Mouse (Mus musculus) left cerebral cortex, adult 8-10 months (tissue): ENCODE results near the gene Timm29. TPM values are rescaled to one million over a fixed set of nuclear protein-coding genes. Genes with fewer than 3 reads are reported as not detected.

Source experiments
- DNase-seq, 2 experiments: peaks; one replicate each; pipeline ENCODE4 v3.0.0; 2022; ENCODE audit warnings: low spot score in 2 of 2
- microRNA-seq, 2 experiments: library from miRNA; unstranded; fragments of <30 nt; microRNA quantifications; one replicate each; pipeline ENCODE4 v1.2.0; 2022
- total RNA-seq, 4 experiments: library from RNA; stranded (reverse); gene quantifications; 2 replicates each; pipeline ENCODE4 v1.2.4; 2022

Gene Timm29
- total RNA-seq, 4 experiments from 2014 or later, result 52.8 to 64.0 (median 54.5) TPM

DNA sequence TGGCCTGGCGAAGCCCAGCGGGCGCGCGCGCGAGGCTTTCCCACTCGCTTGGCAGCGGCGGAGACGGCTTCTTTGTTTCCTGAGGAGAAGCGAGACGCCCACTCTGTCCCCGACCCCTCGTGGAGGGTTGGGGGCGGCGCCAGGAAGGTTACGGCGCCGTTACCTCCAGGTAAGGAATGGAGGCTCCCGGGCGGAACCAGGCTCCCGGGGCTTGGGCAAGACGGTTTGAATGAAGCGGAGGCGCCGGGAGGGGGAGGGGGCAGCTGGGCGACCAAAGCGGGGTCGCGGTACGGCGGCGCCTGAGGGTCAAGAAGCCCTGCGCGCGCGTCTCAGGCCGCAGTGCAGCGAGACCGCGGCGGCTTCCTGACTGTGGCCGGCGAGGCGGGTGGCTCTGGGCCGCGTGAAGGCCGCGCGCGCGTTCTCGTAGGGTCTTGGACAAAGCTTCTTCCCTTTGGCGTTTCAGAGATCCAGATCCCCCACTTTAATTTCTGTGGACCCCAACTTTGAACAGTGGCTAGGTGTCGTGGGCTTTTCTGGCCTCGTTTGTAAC, 23.8 kb downstream of the Timm29 start:
- DNase-seq, result peak; percentile 82 to 84

GRCm38 (mm10) chr9:21617066-21617465, 24.5 kb downstream of the Timm29 start:
- DNase-seq, result no peak

DNA sequence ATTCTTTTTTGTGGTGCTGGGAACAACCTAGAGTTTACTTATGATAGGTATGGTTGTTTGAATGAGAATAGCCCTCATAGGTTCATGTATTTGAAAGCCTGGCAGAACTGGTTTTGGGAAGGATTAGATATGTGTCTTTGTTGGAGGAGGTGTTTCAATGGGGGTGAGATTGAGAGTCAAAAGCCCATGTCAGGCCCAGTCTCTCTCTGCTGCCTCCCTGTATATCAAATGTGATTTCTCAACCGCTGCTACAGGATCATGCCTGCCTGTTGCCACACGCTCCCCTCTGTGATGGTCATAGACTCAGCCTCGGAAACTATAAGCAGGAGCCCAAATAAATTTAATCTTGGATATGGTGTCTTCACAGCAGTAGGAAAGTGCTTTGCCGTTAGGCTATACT, 27.7 kb downstream of the Timm29 start:
- no peak for DNase-seq

GRCm38 (mm10) chr9:21622676-21623075, 30.2 kb downstream of the Timm29 start:
- no peak for DNase-seq

GRCm38 (mm10) chr9:21625342-21626339, 33.1 kb downstream of the Timm29 start:
- no peak for DNase-seq

DNA sequence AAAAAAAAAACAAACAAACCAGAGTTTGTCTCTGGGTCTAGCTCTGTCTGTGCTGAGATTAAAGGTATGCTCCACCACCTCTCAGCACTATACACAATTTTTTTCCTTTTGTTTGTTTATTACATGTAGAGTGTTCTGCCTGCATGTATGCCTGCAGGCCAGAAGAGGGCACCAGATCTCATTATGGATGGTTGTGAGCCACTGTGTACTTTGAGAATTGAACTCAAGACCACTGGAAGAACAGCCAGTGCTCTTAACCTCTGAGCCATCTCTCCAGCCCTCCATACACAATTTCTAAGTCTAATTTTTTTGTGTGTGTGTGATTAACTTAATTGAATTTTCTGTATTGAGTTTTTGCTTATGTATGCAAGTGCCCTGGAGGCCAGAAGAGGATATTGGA, 34.0 kb downstream of the Timm29 start:
- no peak for DNase-seq

DNA sequence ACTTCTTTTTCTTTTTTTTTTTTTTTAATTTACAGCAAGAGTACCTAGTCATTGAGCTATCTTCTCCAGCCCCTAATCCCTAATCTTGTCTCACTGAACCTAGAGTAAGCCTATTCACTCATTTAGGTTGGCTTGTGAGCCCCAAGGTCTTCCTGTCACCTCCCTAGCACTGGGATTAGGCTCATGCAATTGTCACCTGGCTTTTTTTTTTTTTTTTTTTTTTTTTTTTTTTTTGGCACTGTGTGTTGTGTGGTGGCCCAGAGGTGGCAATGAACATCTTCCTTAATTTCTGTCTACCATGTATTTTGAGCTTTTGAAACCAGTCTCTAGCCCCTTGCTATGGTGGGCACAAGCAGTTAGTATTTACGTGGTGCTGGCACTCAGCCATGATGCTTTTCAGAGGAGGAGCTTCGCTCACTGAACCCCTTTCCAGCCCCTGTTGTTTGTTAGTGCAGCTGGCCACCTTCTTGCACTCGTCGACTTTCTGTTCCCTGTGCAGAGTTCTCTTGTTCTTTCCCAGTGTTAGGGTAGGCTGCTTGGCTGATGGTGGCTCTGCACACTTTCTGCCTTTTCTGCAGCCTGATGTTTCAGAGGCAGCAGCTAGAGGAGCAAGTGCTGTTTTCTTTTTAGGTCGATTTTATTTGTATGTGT, 34.7 kb downstream of the Timm29 start:
- no peak for DNase-seq

GRCm38 (mm10) chr9:21630673-21631072, 38.2 kb downstream of the Timm29 start:
- peak in 1 of 2 experiments; percentile 35 for DNase-seq

DNA sequence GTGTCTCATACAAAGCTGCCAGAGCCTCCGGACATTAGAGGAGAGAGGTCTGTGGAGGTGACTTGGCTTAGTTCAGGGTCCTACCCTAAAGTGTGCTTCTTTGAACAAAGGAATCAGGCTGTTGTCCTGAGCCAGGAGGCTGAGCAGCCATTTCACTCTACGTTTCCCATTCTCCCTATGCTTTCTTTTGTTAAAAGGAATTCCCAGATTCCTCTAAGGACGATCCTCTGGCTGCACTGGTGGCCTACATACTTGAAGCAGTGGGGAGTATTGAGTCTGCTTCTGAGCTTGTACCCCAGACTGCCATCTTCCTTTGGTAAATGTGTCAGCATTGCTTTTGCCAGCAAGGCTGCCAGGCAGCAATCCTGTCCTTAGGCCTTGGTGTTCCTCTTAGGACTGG, 40.6 kb downstream of the Timm29 start:
- no peak for DNase-seq

DNA sequence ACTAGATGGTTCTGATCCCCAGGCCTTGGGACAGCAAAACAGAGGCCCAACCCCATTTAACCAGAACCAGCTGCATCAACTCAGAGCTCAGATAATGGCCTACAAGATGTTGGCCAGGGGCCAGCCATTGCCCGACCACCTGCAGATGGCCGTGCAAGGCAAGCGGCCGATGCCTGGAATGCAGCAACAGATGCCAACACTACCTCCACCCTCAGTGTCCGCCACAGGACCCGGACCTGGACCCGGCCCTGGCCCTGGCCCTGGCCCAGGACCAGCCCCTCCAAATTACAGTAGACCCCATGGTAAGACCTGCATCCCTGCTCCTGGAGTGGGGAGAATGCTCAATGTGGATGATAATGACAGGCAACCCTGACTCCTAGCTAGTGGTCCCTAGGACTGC, 43.1 kb downstream of the Timm29 start:
- DNase-seq, result no peak

DNA sequence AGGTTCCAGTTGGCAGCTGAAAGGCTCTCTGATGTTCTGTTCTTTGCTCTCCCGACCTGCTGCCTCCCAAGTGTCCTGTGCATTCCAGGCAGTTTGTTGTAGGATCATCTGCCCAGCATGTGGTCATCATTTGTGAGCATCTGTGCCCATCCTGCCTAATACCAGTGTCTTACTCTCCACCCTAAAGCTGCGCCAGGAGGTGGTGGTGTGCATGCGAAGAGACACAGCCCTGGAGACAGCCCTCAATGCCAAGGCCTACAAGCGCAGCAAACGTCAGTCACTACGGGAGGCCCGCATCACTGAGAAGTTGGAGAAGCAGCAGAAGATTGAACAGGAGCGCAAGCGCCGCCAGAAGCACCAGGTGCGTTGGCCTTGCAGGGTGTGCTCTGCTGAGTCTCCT, 46.5 kb downstream of the Timm29 start:
- DNase-seq, result no peak

Small RNA genes lying within 50 kb of the gene (microRNA-seq; reads per million reads assigned to microRNA genes)
- 0 reads per million in 2 experiments for gene Mir1946b

Other genes with a start within 250 kb of the Timm29 start
- 10 to 100 TPM; 90.2 to 93.1 (median 91.0) TPM for gene Ilf3, start 224.9 kb upstream of the Timm29 start, total RNA-seq
- gene Qtrt1, start 180.9 kb upstream of the Timm29 start, total RNA-seq, result 10 to 100 TPM; 17.0 to 28.0 (median 23.5) TPM
- 10 to 100 TPM; 49.5 to 64.9 (median 60.9) TPM for gene Dnm2, start 167.8 kb upstream of the Timm29 start, total RNA-seq
- 10 to 100 TPM; 15.1 to 18.4 (median 16.4) TPM for gene Tmed1, start 82.5 kb upstream of the Timm29 start, total RNA-seq
- under 1 TPM in 3 of 4 experiments, not detected in 1; 0.27 to 0.68 (median 0.41) TPM for gene AB124611, start 66.5 kb upstream of the Timm29 start, total RNA-seq
- 10 to 100 TPM; 76.4 to 91.3 (median 83.1) TPM for gene Carm1, start 45.8 kb upstream of the Timm29 start, total RNA-seq
- gene Yipf2, start 106 bp downstream of the Timm29 start, total RNA-seq, result 10 to 100 TPM; 20.7 to 25.4 (median 22.7) TPM
- gene Smarca4, start 23.4 kb downstream of the Timm29 start, total RNA-seq, result 100 to 1,000 TPM in 2 of 4 experiments, 10 to 100 TPM in 2; 96.5 to 103 (median 99.6) TPM
- 10 to 100 TPM; 23.7 to 32.4 (median 28.6) TPM for gene Ldlr, start 130.8 kb downstream of the Timm29 start, total RNA-seq
- gene Spc24, start 167.6 kb downstream of the Timm29 start, total RNA-seq, result 1 to 10 TPM; 2.0 to 2.5 (median 2.2) TPM
- gene Kank2, start 206.0 kb downstream of the Timm29 start, total RNA-seq, result 10 to 100 TPM in 1 of 4 experiments, 1 to 10 TPM in 3; 9.1 to 10.9 (median 9.6) TPM
- gene Angptl8, start 242.8 kb downstream of the Timm29 start, total RNA-seq, result not detected